Mouse (Mus musculus) kidney, adult 9 months (tissue): ENCODE measurements at regions not wholly inside any gene's neighbourhood (a gene's known extent, or its start where the extent isn't known, plus 50 kb on each side); places are given as distances from the start of the nearest gene placed in this dataset.

Experiments used
- DNase-seq: peaks from one replicate; pipeline ENCODE4 v3.0.0; 2022

DNA sequence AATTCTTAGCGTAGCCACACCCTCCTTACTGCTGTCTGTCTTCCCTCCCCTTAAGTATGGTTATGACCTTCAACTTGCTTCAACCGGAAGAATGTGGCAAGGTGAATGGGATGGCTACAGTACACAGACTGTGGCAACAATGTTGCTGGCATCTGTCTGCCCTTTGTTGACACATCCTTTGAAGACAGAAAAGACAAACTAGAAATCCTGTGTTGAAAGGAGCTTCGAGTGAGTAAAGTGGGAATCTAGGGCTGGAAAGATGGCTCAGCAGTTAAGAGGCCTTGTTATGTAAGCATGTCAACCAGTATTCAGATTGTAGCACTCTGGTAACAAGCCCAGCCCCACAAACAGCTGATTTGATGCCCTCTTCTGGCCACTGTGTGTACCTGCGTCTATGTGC lies 60.2 kb upstream of the Ercc4 start:
- no peak for DNase-seq

DNA sequence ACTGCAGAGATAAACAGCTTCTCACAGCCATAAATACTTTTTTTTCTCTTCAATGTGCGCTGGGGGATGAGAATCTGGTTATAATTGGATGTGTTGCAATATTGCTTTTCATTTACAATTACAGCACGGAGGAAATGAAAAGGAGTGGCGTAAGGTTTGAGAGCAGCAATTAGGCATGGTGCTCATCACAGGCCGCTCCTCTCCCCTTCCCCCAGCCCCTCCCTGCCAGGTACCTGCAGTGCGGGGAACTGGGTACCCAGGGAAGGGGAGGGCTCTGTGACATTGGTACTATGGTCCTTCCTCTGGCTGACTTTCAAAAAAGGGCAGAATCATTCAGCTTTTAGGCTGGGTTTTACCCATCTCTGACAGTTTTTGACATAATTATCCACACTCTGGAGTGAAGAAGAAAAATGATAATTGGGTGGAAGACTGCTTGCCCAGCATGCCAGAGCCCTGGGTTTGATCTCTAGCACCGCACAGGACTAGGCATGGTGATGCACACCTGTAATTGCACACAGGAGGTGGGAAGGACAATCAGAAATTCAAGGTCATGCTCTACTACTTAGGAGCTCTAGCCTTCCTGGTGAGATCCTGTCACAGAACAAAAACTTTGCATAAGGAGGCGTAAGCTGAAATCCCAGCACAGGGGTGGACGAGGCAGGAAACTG lies 59.1 kb upstream of the Ercc4 start:
- DNase-seq, result no peak

DNA sequence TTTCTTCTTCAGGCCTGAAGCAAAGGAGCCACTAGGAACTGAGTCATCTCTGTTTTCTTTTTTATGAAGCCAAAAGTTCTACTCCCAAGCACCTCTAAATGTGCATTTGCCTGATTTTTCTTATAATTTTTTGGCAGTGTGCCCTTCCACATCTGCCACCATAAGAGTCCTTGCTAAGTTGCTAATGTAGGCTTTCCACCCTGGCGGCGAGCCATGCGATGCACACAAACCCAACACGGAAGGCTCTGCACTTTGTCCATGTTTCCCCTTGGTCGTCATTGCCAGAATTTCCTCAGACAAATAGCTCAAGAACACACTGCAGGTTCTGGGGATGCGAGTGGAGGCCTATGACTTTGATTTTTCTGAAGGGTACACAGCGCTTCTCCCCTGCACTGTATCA lies 54.5 kb upstream of the Ercc4 start:
- DNase-seq, result no peak
